Mouse (Mus musculus): Measurements from ENCODE around the gene Mettl25. TPM values are rescaled to one million over a fixed set of nuclear protein-coding genes. Genes with fewer than 3 reads are reported as not detected.

Mettl25 gene
- polyA plus RNA-seq, 1 experiment from 2014 or later: 4.5 TPM

DNA sequence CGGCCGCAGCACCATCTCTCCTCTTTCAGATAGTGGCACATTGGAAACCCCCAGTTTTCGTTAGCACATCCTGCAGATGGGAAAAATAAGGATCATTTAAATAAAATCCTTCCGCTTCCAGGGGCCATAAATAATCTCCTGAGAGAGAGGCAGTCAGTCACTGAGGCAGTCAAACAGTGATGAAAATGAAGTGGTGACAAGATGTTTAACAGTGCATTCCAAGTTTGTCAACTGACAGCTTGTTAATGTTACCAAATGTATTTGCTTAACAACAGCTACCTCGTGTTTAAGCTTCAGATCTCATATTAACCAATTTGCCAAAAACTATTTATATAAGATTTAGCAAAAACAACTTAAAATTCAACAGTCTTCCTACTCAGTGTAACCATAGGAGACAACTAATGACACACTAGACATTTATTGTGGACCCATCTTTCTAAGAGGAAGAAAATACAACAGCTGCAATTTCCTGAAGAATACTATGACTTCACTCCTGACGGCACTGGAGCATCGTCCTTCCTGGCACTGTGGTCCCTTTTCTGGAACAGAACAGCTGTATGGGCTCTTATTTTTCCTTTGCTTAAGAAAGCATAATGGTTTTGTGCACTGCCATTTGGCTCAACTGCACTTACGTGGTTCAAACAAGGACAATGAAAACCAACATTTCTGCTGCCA, 43.8 kb downstream of the Mettl25 start:
- 71% methylated on average over 8 of the region's 8 CpGs for WGBS (ENCODE audit: insufficient replicate concordance)
- no peak overlapping the region for H3K4me3 ChIP-seq (replicated peaks)
- no peaks in the 10 kb centered on the region for H3K9me3 ChIP-seq (replicated peaks)
- no peaks in the 10 kb centered on the region for H3K27me3 ChIP-seq
- no peaks in the 10 kb centered on the region for H3K36me3 ChIP-seq (replicated peaks)
- no peak overlapping the region for H3K4me2 ChIP-seq
- no peak overlapping the region for H3K27ac ChIP-seq (replicated peaks)
- ATAC-seq (ENCODE audit: insufficient read depth): no peak
- H3K4me1 ChIP-seq (replicated peaks): no peaks in the 10 kb centered on the region
- no peak overlapping the region for H3K9ac ChIP-seq

DNA sequence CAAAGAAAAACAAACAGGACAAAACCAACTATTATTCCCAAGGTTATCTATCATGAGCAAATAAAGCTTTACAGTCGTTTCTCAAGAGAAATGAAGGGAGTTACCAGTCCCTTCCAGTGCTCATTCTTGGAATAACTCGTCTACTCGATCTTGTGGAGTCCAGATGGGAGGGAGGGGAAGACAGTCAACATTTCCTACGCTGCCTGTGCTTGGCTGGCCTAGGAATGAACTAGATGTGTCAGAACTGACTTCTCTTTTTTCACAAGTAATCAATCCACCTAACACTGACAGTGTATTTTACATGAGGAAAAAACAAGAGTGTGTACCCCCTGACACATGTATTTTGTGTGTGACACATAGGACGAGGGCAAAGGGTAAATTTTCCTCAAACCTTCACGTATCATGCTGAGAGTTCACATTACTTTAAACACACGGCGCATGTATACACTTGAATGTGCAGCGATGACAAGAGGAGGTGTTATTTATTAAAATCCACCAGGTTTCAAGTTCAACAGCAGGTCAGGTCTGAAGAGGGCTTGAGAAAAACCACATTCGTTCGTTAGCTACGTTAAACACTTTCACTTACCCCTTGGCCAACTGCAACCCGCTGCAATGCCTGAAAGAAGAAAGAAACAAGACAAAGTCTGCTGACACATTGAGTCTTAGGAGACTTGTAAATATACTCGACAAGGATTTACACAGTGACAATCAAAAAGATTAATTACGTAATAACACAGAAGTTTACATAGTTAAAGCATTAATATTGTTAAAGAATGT, 47.2 kb downstream of the Mettl25 start:
- H3K9me3 ChIP-seq (replicated peaks): no peaks in the 10 kb centered on the region
- H3K4me2 ChIP-seq: no peak overlapping the region
- no peak overlapping the region for H3K4me3 ChIP-seq (replicated peaks)
- H3K27me3 ChIP-seq: no peaks in the 10 kb centered on the region
- H3K9ac ChIP-seq: no peak overlapping the region
- no peaks in the 10 kb centered on the region for H3K4me1 ChIP-seq (replicated peaks)
- WGBS (ENCODE audit: insufficient replicate concordance): 72% methylated on average over 15 of the region's 15 CpGs
- no peak overlapping the region for H3K27ac ChIP-seq (replicated peaks)
- no peak for ATAC-seq (ENCODE audit: insufficient read depth)
- H3K36me3 ChIP-seq (replicated peaks): no peaks in the 10 kb centered on the region

DNA sequence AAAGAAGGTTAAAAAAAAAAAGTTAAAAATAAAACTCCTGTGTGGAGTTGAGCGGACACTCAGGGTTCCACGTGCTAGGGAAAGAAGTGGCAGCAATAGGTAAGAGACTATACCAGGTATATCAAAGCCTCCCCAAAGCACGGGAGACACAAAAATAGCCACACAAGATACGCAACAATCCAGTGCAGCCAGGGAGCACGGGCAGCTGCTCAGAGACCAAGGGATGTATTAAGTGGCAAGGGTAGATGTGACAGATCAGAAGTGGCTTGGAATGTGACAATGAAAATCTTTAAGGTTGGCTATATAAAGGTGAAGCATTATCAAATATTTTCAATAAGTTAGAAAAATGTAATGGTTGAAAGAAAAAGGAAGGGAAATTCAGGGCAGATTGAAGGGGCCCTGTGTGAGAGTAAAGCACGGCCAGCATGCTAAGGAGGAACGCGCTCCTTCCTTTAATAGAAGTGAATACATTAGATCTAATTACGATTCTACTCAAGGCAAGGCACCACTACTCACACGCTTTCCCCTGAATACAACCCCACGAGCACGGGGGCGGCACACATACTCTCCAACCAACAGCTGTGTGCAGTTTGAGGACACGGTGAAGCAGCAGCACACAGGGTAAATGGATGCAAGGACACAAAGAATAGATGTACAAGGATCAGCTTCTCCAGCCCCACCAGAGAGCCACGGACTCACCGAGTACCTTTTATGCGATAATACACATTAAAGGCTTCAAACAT, 52.3 kb downstream of the Mettl25 start:
- Histone ChIP-seq H3K4me2 (no peak overlapping the region), H3K27me3 (no peaks in the 10 kb centered on the region), H3K9me3 (replicated peaks) (no peaks in the 10 kb centered on the region), H3K4me1 (replicated peaks) (no peaks in the 10 kb centered on the region), H3K36me3 (replicated peaks) (no peaks in the 10 kb centered on the region), H3K27ac (replicated peaks) (no peak overlapping the region), H3K9ac (no peak overlapping the region), H3K4me3 (replicated peaks) (no peak overlapping the region)
- ATAC-seq (ENCODE audit: insufficient read depth): no peak
- WGBS (ENCODE audit: insufficient replicate concordance): 80% methylated on average over 17 of the region's 17 CpGs

DNA sequence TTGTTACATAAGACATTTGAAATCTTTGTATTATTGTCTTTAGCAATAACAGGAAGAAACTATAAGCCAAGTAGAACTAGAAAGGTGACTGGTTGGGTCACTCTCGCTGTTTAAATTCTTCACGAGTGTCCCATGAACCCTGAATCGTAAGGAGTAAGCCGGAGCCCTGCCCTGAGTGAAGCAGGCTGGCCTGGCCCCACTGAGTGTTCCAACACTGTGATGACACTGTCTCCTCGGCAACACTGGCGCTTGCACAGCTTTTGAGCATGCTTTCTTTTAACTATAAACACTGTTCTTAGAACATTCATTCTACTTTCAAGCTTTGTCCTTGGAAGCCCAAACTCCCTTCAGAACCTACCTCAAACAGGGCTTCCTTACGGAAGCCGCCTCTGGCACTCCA, 57.4 kb downstream of the Mettl25 start:
- H3K27ac ChIP-seq (replicated peaks): no peak overlapping the region
- no peaks in the 10 kb centered on the region for H3K36me3 ChIP-seq (replicated peaks)
- 81% methylated on average over 8 of the region's 8 CpGs for WGBS (ENCODE audit: insufficient replicate concordance)
- ATAC-seq (ENCODE audit: insufficient read depth): no peak
- H3K27me3 ChIP-seq: no peaks in the 10 kb centered on the region
- H3K4me2 ChIP-seq: no peak overlapping the region
- no peaks in the 10 kb centered on the region for H3K4me1 ChIP-seq (replicated peaks)
- H3K9ac ChIP-seq: no peak overlapping the region
- H3K9me3 ChIP-seq (replicated peaks): no peaks in the 10 kb centered on the region
- H3K4me3 ChIP-seq (replicated peaks): no peak overlapping the region

DNA sequence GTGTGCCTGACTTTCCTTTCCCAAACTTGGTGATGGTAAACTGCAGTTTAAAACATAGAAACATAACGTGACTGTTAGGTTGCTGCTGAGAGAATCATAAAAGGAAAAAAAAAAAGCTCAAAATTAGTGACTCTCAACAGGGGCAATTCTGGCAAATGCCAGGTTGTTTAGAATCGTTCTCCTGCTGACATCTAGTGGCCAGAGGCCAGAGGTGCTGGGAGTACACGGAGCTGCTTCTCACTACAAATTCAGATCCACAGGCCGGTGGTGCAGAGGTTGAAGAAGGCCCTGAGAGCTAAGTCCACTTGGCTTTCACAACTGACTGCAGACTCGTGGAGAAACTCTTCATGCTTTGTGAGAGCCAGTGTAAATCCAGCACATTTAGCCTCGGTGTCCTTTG, 66.8 kb downstream of the Mettl25 start:
- no peaks in the 10 kb centered on the region for H3K4me1 ChIP-seq (replicated peaks)
- H3K36me3 ChIP-seq (replicated peaks): no peaks in the 10 kb centered on the region
- H3K27me3 ChIP-seq: no peaks in the 10 kb centered on the region
- 14% methylated on average over 6 of the region's 6 CpGs for WGBS (ENCODE audit: insufficient replicate concordance)
- H3K4me2 ChIP-seq: no peak overlapping the region
- H3K9ac ChIP-seq: no peak overlapping the region
- no peak for ATAC-seq (ENCODE audit: insufficient read depth)
- H3K4me3 ChIP-seq (replicated peaks): no peak overlapping the region
- H3K27ac ChIP-seq (replicated peaks): no peak overlapping the region
- H3K9me3 ChIP-seq (replicated peaks): no peaks in the 10 kb centered on the region

DNA sequence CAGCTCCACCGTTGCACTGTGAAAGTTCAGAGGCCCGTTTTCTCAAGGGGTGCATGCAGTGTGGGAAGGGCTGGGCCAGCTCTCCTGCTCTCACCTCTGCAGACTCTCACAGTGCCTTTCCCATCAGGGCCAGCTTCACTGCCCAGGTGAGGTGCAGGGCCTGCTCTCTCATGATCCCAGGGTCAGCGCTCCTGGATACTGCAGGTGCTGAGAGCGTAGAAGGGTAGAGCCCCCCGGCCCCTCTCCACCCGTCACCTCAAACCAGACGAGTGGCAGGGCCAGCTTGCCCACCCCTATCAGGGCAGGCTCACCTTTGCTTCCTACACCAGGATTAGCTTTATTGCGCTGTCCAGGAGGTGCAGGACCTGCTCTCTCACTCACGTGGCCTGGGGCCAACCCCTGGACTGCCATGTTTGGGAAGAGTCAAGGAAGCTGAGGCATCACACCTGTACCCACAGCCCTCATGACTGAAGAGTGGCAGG, 68.3 kb downstream of the Mettl25 start:
- H3K27ac ChIP-seq (replicated peaks): no peak overlapping the region
- ATAC-seq (ENCODE audit: insufficient read depth): no peak
- H3K4me3 ChIP-seq (replicated peaks): no peak overlapping the region
- no peaks in the 10 kb centered on the region for H3K36me3 ChIP-seq (replicated peaks)
- no peaks in the 10 kb centered on the region for H3K9me3 ChIP-seq (replicated peaks)
- H3K27me3 ChIP-seq: no peaks in the 10 kb centered on the region
- no peak overlapping the region for H3K9ac ChIP-seq
- no peak overlapping the region for H3K4me2 ChIP-seq
- H3K4me1 ChIP-seq (replicated peaks): no peaks in the 10 kb centered on the region
- 83% methylated on average over 9 of the region's 9 CpGs for WGBS (ENCODE audit: insufficient replicate concordance)

DNA sequence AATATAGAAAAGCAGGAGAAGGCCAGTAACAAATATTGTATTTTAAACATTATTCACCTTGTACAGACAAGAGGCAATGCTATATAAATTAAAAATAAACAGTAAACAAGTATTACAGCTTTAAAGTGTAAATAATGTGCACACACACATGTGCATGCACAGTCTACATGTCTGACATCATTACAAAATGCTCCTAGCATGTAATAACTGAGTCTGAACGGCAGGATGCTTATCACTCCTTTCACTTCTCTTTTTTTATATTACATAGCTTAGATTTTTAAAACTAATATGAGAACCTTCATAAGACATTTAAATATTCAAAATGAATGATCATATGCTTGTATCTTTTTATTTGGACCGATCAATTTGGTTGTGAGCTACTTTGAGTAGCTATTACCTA, 77.2 kb downstream of the Mettl25 start:
- no peak for ATAC-seq (ENCODE audit: insufficient read depth)
- Histone ChIP-seq H3K4me2 (no peak overlapping the region), H3K9ac (no peak overlapping the region), H3K4me1 (replicated peaks) (no peaks in the 10 kb centered on the region), H3K36me3 (replicated peaks) (no peaks in the 10 kb centered on the region), H3K27me3 (no peaks in the 10 kb centered on the region), H3K27ac (replicated peaks) (no peak overlapping the region), H3K9me3 (replicated peaks) (no peaks in the 10 kb centered on the region), H3K4me3 (replicated peaks) (no peak overlapping the region)
- WGBS (ENCODE audit: insufficient replicate concordance): 53% methylated on average over 2 of the region's 2 CpGs

DNA sequence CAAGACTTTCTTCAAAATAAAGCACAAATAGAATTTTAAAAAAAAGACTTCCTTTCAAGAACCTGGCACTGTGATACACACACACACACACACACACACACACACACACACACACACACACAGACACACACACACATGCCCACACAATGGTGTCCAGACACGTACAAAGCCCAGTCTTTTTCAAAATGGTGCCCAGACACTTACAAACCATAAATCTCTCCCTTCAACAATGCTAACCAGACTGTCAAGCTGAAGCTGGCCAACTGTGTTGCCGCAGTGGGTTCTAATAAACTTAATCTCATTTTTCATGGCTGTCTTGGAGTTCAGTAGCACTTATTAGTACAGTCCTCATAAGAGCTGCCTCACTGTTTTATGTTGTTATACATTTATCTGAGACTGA, 80.7 kb downstream of the Mettl25 start:
- no peak overlapping the region for H3K9ac ChIP-seq
- H3K9me3 ChIP-seq (replicated peaks): no peaks in the 10 kb centered on the region
- H3K27ac ChIP-seq (replicated peaks): no peak overlapping the region
- no peak overlapping the region for H3K4me2 ChIP-seq
- H3K4me1 ChIP-seq (replicated peaks): no peaks in the 10 kb centered on the region
- no peak overlapping the region for H3K4me3 ChIP-seq (replicated peaks)
- H3K36me3 ChIP-seq (replicated peaks): no peaks in the 10 kb centered on the region
- H3K27me3 ChIP-seq: no peaks in the 10 kb centered on the region
- ATAC-seq (ENCODE audit: insufficient read depth): no peak
- whole genome bisulfite sequencing (ENCODE audit: insufficient replicate concordance): 39% methylated on average over 2 of the region's 2 CpGs

DNA sequence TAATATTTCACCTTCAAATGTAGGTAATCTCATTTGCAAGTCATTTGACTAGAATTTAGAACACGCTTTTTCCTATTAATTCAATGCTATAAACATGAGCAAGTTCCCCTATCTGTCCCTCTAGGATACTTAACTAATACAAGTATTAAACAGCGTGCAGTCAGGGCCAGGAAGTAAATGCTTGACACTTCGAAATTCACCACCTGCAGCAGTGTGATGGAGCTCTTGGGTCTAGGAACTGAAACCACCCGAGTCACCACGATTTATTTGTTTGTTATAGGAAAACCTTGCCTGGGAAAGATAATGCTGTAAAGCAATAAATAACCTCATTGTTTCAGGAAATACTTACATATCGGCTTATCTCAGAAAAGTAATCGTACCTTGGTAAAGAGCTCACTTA, 81.1 kb downstream of the Mettl25 start:
- no peaks in the 10 kb centered on the region for H3K9me3 ChIP-seq (replicated peaks)
- no peak overlapping the region for H3K9ac ChIP-seq
- no peaks in the 10 kb centered on the region for H3K4me1 ChIP-seq (replicated peaks)
- WGBS (ENCODE audit: insufficient replicate concordance): 29% methylated on average over 7 of the region's 7 CpGs
- no peak overlapping the region for H3K27ac ChIP-seq (replicated peaks)
- H3K4me3 ChIP-seq (replicated peaks): no peak overlapping the region
- H3K27me3 ChIP-seq: no peaks in the 10 kb centered on the region
- no peak for ATAC-seq (ENCODE audit: insufficient read depth)
- H3K4me2 ChIP-seq: no peak overlapping the region
- no peaks in the 10 kb centered on the region for H3K36me3 ChIP-seq (replicated peaks)

DNA sequence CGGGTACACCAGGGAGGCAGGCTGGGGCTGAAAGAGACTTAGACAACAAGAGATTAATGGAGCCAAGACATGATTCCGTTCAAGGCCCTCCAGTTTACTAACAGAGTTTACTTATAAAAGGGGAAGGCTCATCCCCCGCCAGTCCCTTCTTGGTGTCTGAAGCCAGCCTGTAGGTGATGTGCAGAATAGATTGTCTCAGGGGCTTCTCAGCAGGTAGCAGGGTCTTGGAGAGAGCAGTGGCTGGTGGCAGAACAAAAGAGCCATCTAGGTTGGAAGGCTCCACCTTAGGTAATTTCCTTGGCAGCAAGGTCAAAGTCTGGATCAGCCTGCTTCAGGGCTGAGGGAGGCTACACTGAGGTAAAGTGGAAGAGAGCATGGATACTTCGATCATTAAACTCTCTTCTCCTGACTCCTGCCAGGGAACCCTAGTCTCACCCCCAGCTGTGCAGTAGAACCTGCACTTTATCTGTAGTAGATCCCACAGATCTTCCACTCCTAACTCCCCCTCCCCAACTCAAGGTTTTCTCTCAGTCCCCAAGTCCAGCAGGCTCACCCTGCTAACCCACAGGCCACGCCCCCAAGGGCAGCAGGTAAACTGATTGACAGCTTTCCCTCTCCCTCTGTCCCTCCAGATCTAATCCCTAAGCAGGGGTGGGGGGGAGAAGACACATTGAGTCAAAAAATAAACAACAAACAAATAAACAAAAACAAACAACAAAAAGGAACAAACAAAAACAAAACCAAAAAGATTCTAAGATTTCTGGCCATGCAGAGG, 87.2 kb downstream of the Mettl25 start:
- H3K4me2 ChIP-seq: no peak overlapping the region
- no peak overlapping the region for H3K27ac ChIP-seq (replicated peaks)
- ATAC-seq (ENCODE audit: insufficient read depth): no peak
- H3K4me3 ChIP-seq (replicated peaks): no peak overlapping the region
- no peaks in the 10 kb centered on the region for H3K27me3 ChIP-seq
- no peaks in the 10 kb centered on the region for H3K36me3 ChIP-seq (replicated peaks)
- 51% methylated on average over 5 of the region's 5 CpGs for WGBS (ENCODE audit: insufficient replicate concordance)
- no peak overlapping the region for H3K9ac ChIP-seq
- no peaks in the 10 kb centered on the region for H3K9me3 ChIP-seq (replicated peaks)
- H3K4me1 ChIP-seq (replicated peaks): no peaks in the 10 kb centered on the region

DNA sequence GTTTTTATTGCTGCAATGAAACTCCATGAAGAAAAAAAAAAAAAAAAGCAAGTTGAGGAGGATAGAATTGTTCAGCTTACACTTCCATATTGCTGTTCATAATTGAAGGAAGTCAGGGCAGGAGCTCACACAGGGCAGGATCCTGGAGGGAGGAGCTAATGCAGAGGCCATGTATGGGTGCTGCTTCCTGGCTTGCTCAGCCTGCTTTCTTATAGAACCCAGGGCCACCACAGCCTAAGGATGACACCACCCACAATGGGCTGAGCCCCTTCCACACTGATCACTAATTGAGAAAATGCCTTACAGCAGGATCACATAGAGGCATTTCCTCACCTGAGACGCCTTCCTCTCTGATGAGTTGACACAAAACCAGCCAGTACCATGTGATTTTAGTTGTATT, 95.2 kb downstream of the Mettl25 start:
- no peak overlapping the region for H3K4me3 ChIP-seq (replicated peaks)
- H3K9me3 ChIP-seq (replicated peaks): no peaks in the 10 kb centered on the region
- no peaks in the 10 kb centered on the region for H3K36me3 ChIP-seq (replicated peaks)
- H3K4me2 ChIP-seq: no peak overlapping the region
- no peak overlapping the region for H3K27ac ChIP-seq (replicated peaks)
- no peaks in the 10 kb centered on the region for H3K4me1 ChIP-seq (replicated peaks)
- no peak overlapping the region for H3K9ac ChIP-seq
- no peaks in the 10 kb centered on the region for H3K27me3 ChIP-seq
- no peak for ATAC-seq (ENCODE audit: insufficient read depth)
- WGBS (ENCODE audit: insufficient replicate concordance): 52% methylated on average over 1 of the region's 1 CpGs

All from liver, embryonic 15.5 days (tissue).